Mouse (Mus musculus) cerebellum, adult 9-11 months (tissue): ENCODE measurements around the gene Pbx4.

Experiments
- DNase-seq: peaks from one replicate; pipeline ENCODE4 v3.0.0; 2022

The Pbx4 gene

GRCm38 (mm10) chr8:69814881-69815280, 17.4 kb upstream of the Pbx4 start:
- DNase-seq = no peak

- no peak for DNase-seq
Measured at GRCm38 (mm10) chr8:69815396-69815795, 16.9 kb upstream of the Pbx4 start.

GRCm38 (mm10) chr8:69820466-69820865, 11.8 kb upstream of the Pbx4 start:
- DNase-seq = peak; percentile 4

- DNase-seq = peak; percentile 10
Measured at GRCm38 (mm10) chr8:69821971-69822385, 10.3 kb upstream of the Pbx4 start.

- peak; percentile 25 for DNase-seq
Measured at GRCm38 (mm10) chr8:69822386-69823191, 9.7 kb upstream of the Pbx4 start, which contains the start of gene Lpar2. TSS of gene Lpar2 (plus strand) at chr8:69822429.

GRCm38 (mm10) chr8:69826371-69826770, 5.9 kb upstream of the Pbx4 start:
- DNase-seq = no peak

GRCm38 (mm10) chr8:69837057-69837682, 4.9 kb downstream of the Pbx4 start:
- no peak for DNase-seq

- DNase-seq = no peak
Measured at GRCm38 (mm10) chr8:69847167-69848065, 15.1 kb downstream of the Pbx4 start.

- no peak for DNase-seq
Measured at GRCm38 (mm10) chr8:69848951-69849350, 16.7 kb downstream of the Pbx4 start.

GRCm38 (mm10) chr8:69849899-69850298, 17.6 kb downstream of the Pbx4 start:
- no peak for DNase-seq

GRCm38 (mm10) chr8:69850926-69851506, 18.7 kb downstream of the Pbx4 start:
- DNase-seq = no peak

GRCm38 (mm10) chr8:69853869-69854268, 21.6 kb downstream of the Pbx4 start:
- DNase-seq = no peak

GRCm38 (mm10) chr8:69860807-69861206, 28.5 kb downstream of the Pbx4 start:
- DNase-seq = no peak

GRCm38 (mm10) chr8:69861251-69861650, 29.0 kb downstream of the Pbx4 start:
- DNase-seq = no peak

- DNase-seq = no peak
Measured at GRCm38 (mm10) chr8:69863387-69864020, 31.2 kb downstream of the Pbx4 start.

- no peak for DNase-seq
Measured at GRCm38 (mm10) chr8:69864180-69864579, 31.9 kb downstream of the Pbx4 start.

- no peak for DNase-seq
Measured at GRCm38 (mm10) chr8:69867696-69868326, 35.5 kb downstream of the Pbx4 start.

- peak; percentile 79 for DNase-seq
Measured at GRCm38 (mm10) chr8:69870003-69870765, 37.9 kb downstream of the Pbx4 start.

GRCm38 (mm10) chr8:69870907-69871306, 38.6 kb downstream of the Pbx4 start:
- no peak for DNase-seq

GRCm38 (mm10) chr8:69874155-69874554, 41.9 kb downstream of the Pbx4 start:
- DNase-seq = no peak

GRCm38 (mm10) chr8:69874654-69875053, 42.4 kb downstream of the Pbx4 start:
- DNase-seq = no peak
